14 mouse cellular contexts compared by ENCODE assay signal in genomic region chr15:28041158-28041865, GRCm38 (mm10). TPM values are rescaled to one million over a fixed set of nuclear protein-coding genes. Genes with fewer than 3 reads are reported as not detected.
A peak's percentile ranks its signal among the peaks of the same experiment; 100 is the strongest.
DNase-seq lines count a peak whose midpoint lies in the region; ATAC-seq and TF ChIP-seq lines count a peak whose summit lies in the region.
"Had no signal": no experiment of that assay in that cellular context is flagged by ENCODE, and none has a peak within 500 bp of the region (broad histone marks: within the 10 kb centered on the region; RNA-seq: fewer than 3 reads in every experiment).

No protein-coding gene starts in this region.

- H3K9me3 ChIP-seq in forebrain, embryonic 14.5 days (replicated peaks; ENCODE audit: control insufficient read depth, low read length), result no peaks in the 10 kb centered on the region
- no peaks in the 10 kb centered on the region for H3K9me3 ChIP-seq in forebrain, embryonic 11.5 days (ENCODE audit: control insufficient read depth, low read length)
- no peaks in the 10 kb centered on the region for H3K9me3 ChIP-seq in lung, embryonic 14.5 days (ENCODE audit: low read depth, low read length)
- no peaks in the 10 kb centered on the region for H3K9me3 ChIP-seq in hindbrain, embryonic 15.5 days
- H3K9me3 ChIP-seq in heart, embryonic 11.5 days (replicated peaks; ENCODE audit: control insufficient read depth, low read length), result no peaks in the 10 kb centered on the region
- H3K9me3 ChIP-seq: heart, embryonic 12.5 days; liver, embryonic 12.5 days had no signal

- no peak overlapping the region for H3K27ac ChIP-seq in forebrain, embryonic 14.5 days (ENCODE audit: low read depth, low read length)
- no peak overlapping the region for H3K27ac ChIP-seq in forebrain, embryonic 11.5 days (ENCODE audit: low read depth, low read length)
- H3K27ac ChIP-seq in lung, embryonic 14.5 days (ENCODE audit: low read depth), result no peak overlapping the region
- no peak overlapping the region for H3K27ac ChIP-seq in hindbrain, embryonic 15.5 days (replicated peaks)
- no peak overlapping the region for H3K27ac ChIP-seq in heart, embryonic 11.5 days (ENCODE audit: low read depth, low read length)
- H3K27ac ChIP-seq: layer of hippocampus, adult 2 months; liver, embryonic 12.5 days had no signal

- peak; percentile 63 for DNase-seq in forebrain, embryonic 14.5 days (ENCODE audit: low spot score)
- DNase-seq in forebrain, embryonic 11.5 days (ENCODE audit: low spot score), result no peak
- peak; percentile 25 for DNase-seq in lung, embryonic 14.5 days
- DNase-seq in lung, postnatal 25 days (ENCODE audit: low spot score), result no peak
- DNase-seq in kidney, postnatal 4 days, result peak; percentile 44 to 64
- no peak for DNase-seq in heart, postnatal 36 days
- DNase-seq: cerebellum, postnatal 25 days; gastrocnemius, postnatal 14 days; lung, postnatal 14 days had no signal

- H3K4me3 ChIP-seq in forebrain, embryonic 14.5 days (ENCODE audit: low read depth, low read length), result no peak overlapping the region
- H3K4me3 ChIP-seq in forebrain, embryonic 11.5 days (ENCODE audit: low read depth, low read length), result no peak overlapping the region
- H3K4me3 ChIP-seq in lung, embryonic 14.5 days (ENCODE audit: low read depth, low read length), result no peak overlapping the region
- no peak overlapping the region for H3K4me3 ChIP-seq in hindbrain, embryonic 15.5 days
- H3K4me3 ChIP-seq in heart, embryonic 11.5 days (ENCODE audit: low read depth, low read length), result no peak overlapping the region
- H3K4me3 ChIP-seq: heart, embryonic 12.5 days; layer of hippocampus, adult 2 months; liver, embryonic 12.5 days had no signal

- H3K4me1 ChIP-seq in forebrain, embryonic 14.5 days (ENCODE audit: control insufficient read depth, insufficient read depth, low read length), result peaks cover 9% of the 10 kb centered on the region
- 0 out of 2 replicates have a peak, but pooled peaks cover 4% of the 10 kb centered on the region for H3K4me1 ChIP-seq in forebrain, embryonic 11.5 days (replicated peaks; ENCODE audit: control insufficient read depth, insufficient read depth, low read length)
- no peaks in the 10 kb centered on the region for H3K4me1 ChIP-seq in lung, embryonic 14.5 days (ENCODE audit: insufficient read depth)
- peaks cover 9% of the 10 kb centered on the region for H3K4me1 ChIP-seq in hindbrain, embryonic 15.5 days (replicated peaks)
- H3K4me1 ChIP-seq in heart, embryonic 11.5 days (ENCODE audit: control insufficient read depth, insufficient read depth, low read length), result no peaks in the 10 kb centered on the region
- H3K4me1 ChIP-seq: heart, embryonic 12.5 days; liver, embryonic 12.5 days had no signal

- H3K27me3 ChIP-seq in forebrain, embryonic 14.5 days (replicated peaks; ENCODE audit: control insufficient read depth, insufficient read depth, low read length), result no peaks in the 10 kb centered on the region
- no peaks in the 10 kb centered on the region for H3K27me3 ChIP-seq in forebrain, embryonic 11.5 days (ENCODE audit: control insufficient read depth, insufficient read depth, low read length)
- H3K27me3 ChIP-seq in lung, embryonic 14.5 days (ENCODE audit: insufficient read depth, low read length), result no peaks in the 10 kb centered on the region
- H3K27me3 ChIP-seq in hindbrain, embryonic 15.5 days, result no peaks in the 10 kb centered on the region
- no peaks in the 10 kb centered on the region for H3K27me3 ChIP-seq in heart, embryonic 11.5 days (ENCODE audit: control insufficient read depth, insufficient read depth, low read length)

- intact Hi-C loops in heart, postnatal 36 days (cut with DNase I), result loop anchor here (5.0 kb wide), 1 partner anchor 56 kb away; no protein-coding TSS in a partner anchor

- H3K4me2 ChIP-seq in forebrain, embryonic 14.5 days (ENCODE audit: low read length), result no peak overlapping the region
- H3K4me2 ChIP-seq in forebrain, embryonic 11.5 days (ENCODE audit: low read depth, low read length, severe bottlenecking), result no peak overlapping the region
- H3K4me2 ChIP-seq in lung, embryonic 14.5 days, result no peak overlapping the region
- no peak overlapping the region for H3K4me2 ChIP-seq in hindbrain, embryonic 15.5 days
- H3K4me2 ChIP-seq in heart, embryonic 11.5 days, result no peak overlapping the region
- H3K4me2 ChIP-seq: heart, embryonic 12.5 days; liver, embryonic 12.5 days had no signal

- no peaks in the 10 kb centered on the region for H3K36me3 ChIP-seq in forebrain, embryonic 14.5 days (ENCODE audit: control insufficient read depth, insufficient read depth, low read length)
- no peaks in the 10 kb centered on the region for H3K36me3 ChIP-seq in forebrain, embryonic 11.5 days (ENCODE audit: control insufficient read depth, insufficient read depth, low read length)
- H3K36me3 ChIP-seq in lung, embryonic 14.5 days (ENCODE audit: insufficient read depth), result no peaks in the 10 kb centered on the region
- no peaks in the 10 kb centered on the region for H3K36me3 ChIP-seq in hindbrain, embryonic 15.5 days
- H3K36me3 ChIP-seq in heart, embryonic 11.5 days (ENCODE audit: control insufficient read depth, insufficient read depth, low read length), result no peaks in the 10 kb centered on the region
- H3K36me3 ChIP-seq: heart, embryonic 12.5 days; liver, embryonic 12.5 days had no signal

- WGBS in forebrain, embryonic 14.5 days, result 9% methylated on average over 9 of the region's 9 CpGs
- 17% methylated on average over 9 of the region's 9 CpGs for WGBS in forebrain, embryonic 11.5 days
- WGBS in lung, embryonic 14.5 days, result 19% methylated on average over 9 of the region's 9 CpGs
- WGBS in hindbrain, embryonic 15.5 days, result 6% methylated on average over 9 of the region's 9 CpGs
- 19% methylated on average over 9 of the region's 9 CpGs for WGBS in heart, embryonic 11.5 days (ENCODE audit: insufficient replicate concordance)

- no peak overlapping the region for H3K9ac ChIP-seq in forebrain, embryonic 14.5 days (ENCODE audit: low read length)
- no peak overlapping the region for H3K9ac ChIP-seq in forebrain, embryonic 11.5 days (ENCODE audit: low read length)
- H3K9ac ChIP-seq in lung, embryonic 14.5 days, result no peak overlapping the region
- H3K9ac ChIP-seq in hindbrain, embryonic 15.5 days, result no peak overlapping the region
- no peak overlapping the region for H3K9ac ChIP-seq in heart, embryonic 11.5 days (ENCODE audit: low read depth, low read length)
- H3K9ac ChIP-seq: heart, embryonic 12.5 days; liver, embryonic 12.5 days had no signal

- ATAC-seq in forebrain, embryonic 14.5 days, result peak; percentile 60; the same call in 1 of the 2 replicates
- no peak for ATAC-seq in forebrain, embryonic 11.5 days (replicated peaks; ENCODE audit: low FRiP score)
- no peak for ATAC-seq in lung, embryonic 14.5 days (ENCODE audit: insufficient read depth)
- ATAC-seq in hindbrain, embryonic 15.5 days (ENCODE audit: low FRiP score, low read depth), result peak; percentile 56; the same call in 1 of the 2 replicates
- ATAC-seq in heart, embryonic 11.5 days (replicated peaks; ENCODE audit: insufficient number of reproducible peaks, low FRiP score, low TSS enrichment), result no peak
- ATAC-seq: liver, embryonic 12.5 days had no signal

- TF ChIP-seq CTCF in lung, embryonic 14.5 days (IDR thresholded peaks at IDR 0.05; ENCODE audit: low read depth), result no peak

RNA-seq across cellular contexts. Expression of gene Trio, which starts 15.7 kb away (rescaled TPM):
- polyA plus RNA-seq in forebrain, embryonic 14.5 days (2014; fragmentation: Nextera tagmentation; extraction: Ambion mirVana), result 38.1 and 45.4 TPM in 2 replicates
- 41.8 and 42.5 TPM in 2 replicates for polyA plus RNA-seq in forebrain, embryonic 11.5 days (2014; fragmentation: Nextera tagmentation; extraction: Ambion mirVana)
- polyA plus RNA-seq in lung, embryonic 14.5 days (2014; fragmentation: Nextera tagmentation; extraction: Ambion mirVana), result 28.9 and 32.0 TPM in 2 replicates
- 33.3 and 36.2 TPM in 2 replicates for polyA plus RNA-seq in hindbrain, embryonic 15.5 days (2015; fragmentation: Nextera tagmentation; extraction: Ambion mirVana)
- total RNA-seq in heart, postnatal 36 days (2021), result 10 to 100 TPM; 34.6 to 39.9 TPM
- polyA plus RNA-seq in heart, embryonic 11.5 days (2014; fragmentation: Nextera tagmentation; extraction: Ambion mirVana), result 18.5 and 28.5 TPM in 2 replicates

Comparison
In these comparisons a context has a peak if more than half of its experiments do, and no peak if none do; other contexts are left out.
1. ATAC-seq: peak in forebrain, embryonic 14.5 days (single experiment) and hindbrain, embryonic 15.5 days (single experiment); none in forebrain, embryonic 11.5 days (single experiment), lung, embryonic 14.5 days (single experiment) and heart, embryonic 11.5 days (single experiment).
2. DNase-seq: peak in forebrain, embryonic 14.5 days (single experiment), lung, embryonic 14.5 days (single experiment) and kidney, postnatal 4 days (2 of 2); none in forebrain, embryonic 11.5 days (single experiment), lung, postnatal 25 days (single experiment) and heart, postnatal 36 days (0 of 2).